In the genomic region with DNA sequence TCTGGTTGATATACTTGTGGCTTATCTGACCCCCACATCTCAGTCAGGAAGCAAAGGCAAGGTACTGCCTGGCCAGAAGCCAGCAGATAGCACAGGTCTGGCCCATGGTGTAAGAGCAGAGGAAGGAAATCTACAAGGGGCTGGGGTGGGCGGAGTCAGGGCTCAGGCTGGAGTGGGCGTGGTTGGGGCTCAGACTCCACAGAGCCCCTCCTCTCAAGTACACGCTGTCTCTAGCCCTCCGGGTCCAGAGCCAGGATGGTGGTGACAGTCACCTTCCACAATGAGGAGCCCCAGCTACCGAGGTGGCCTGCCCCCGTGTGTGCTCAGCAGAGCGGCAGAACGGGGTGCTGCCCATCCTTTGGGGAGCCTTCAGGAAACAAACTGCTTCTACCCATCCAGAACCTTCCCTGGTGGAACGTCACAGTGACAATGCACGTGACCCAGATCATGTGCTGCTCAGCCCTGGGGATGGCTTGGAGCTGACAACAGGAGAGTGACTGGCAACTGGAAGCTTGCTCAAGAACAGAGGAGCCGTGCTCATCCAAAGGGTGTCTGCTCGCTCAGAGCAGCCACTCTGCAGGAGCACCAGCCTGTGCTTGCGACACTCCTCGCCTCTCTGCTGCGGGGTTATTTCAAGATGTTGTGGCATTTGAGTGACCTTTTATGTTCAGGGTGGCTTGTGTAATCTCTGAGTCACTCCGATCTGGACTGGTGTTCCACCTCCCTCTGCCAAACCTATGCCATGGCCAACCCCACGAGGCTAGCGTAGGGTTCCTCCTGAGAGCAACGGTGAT, we compare ENCODE assay signal across 9 mouse cellular contexts. TPM values are rescaled to one million over a fixed set of nuclear protein-coding genes. Genes with fewer than 3 reads are reported as not detected.
DNase-seq lines count a peak whose midpoint lies in the region; ATAC-seq and TF ChIP-seq lines count a peak whose summit lies in the region.
"Had no signal": no experiment of that assay in that cellular context is flagged by ENCODE, and none has a peak within 500 bp of the region (broad histone marks: within the 10 kb centered on the region; RNA-seq: fewer than 3 reads in every experiment).

No protein-coding gene starts in this region.

- H3K9me3 ChIP-seq in forebrain, postnatal 0 days (ENCODE audit: low read length), result no peaks in the 10 kb centered on the region
- H3K9me3 ChIP-seq in hindbrain, embryonic 14.5 days (ENCODE audit: control insufficient read depth, low read length), result no peaks in the 10 kb centered on the region
- no peaks in the 10 kb centered on the region for H3K9me3 ChIP-seq in liver, embryonic 12.5 days (replicated peaks)

- WGBS in forebrain, postnatal 0 days, result 34% methylated on average over 19 of the region's 19 CpGs
- 36% methylated on average over 19 of the region's 19 CpGs for WGBS in hindbrain, embryonic 14.5 days
- WGBS in liver, embryonic 12.5 days (ENCODE audit: insufficient replicate concordance), result 11% methylated on average over 19 of the region's 19 CpGs

- peak; percentile 65 for DNase-seq in right cerebral cortex, adult 18-20 months
- no peak for DNase-seq in right cerebral cortex, postnatal 10 days (ENCODE audit: low spot score in 2 of 2)
- DNase-seq in adrenal gland, postnatal 36 days, result peak; percentile 82 to 84
- DNase-seq in forebrain, postnatal 0 days, result peak; percentile 76
- no peak for DNase-seq in hindbrain, embryonic 14.5 days (ENCODE audit: low spot score)
- peak; percentile 87 for DNase-seq in thymus, postnatal 4 days

- H3K27ac ChIP-seq in forebrain, postnatal 0 days (ENCODE audit: low read depth, low read length), result 0 out of 2 replicates have a peak overlapping the region, but pooled peaks have one; percentile 21
- H3K27ac ChIP-seq in hindbrain, embryonic 14.5 days, result no peak overlapping the region
- H3K27ac ChIP-seq in liver, embryonic 12.5 days, result peak overlapping the region; percentile 70

- no peaks in the 10 kb centered on the region for H3K4me1 ChIP-seq in forebrain, postnatal 0 days (ENCODE audit: insufficient read depth)
- peaks cover 6% of the 10 kb centered on the region for H3K4me1 ChIP-seq in hindbrain, embryonic 14.5 days (replicated peaks; ENCODE audit: control insufficient read depth, insufficient read depth, low read length)
- peaks cover 76% of the 10 kb centered on the region for H3K4me1 ChIP-seq in liver, embryonic 12.5 days

- peak overlapping the region; percentile 20 for H3K4me3 ChIP-seq in forebrain, postnatal 0 days (ENCODE audit: low read depth, low read length)
- H3K4me3 ChIP-seq in hindbrain, embryonic 14.5 days (replicated peaks; ENCODE audit: low read length), result no peak overlapping the region
- peak overlapping the region; percentile 33 for H3K4me3 ChIP-seq in liver, embryonic 12.5 days
- H3K4me3 ChIP-seq: erythroblast, embryonic 14.5 days had no signal

- H3K4me2 ChIP-seq in forebrain, postnatal 0 days (ENCODE audit: low read depth), result peak overlapping the region; percentile 45
- peak overlapping the region; percentile 44 for H3K4me2 ChIP-seq in hindbrain, embryonic 14.5 days (replicated peaks)
- peak overlapping the region; percentile 64 for H3K4me2 ChIP-seq in liver, embryonic 12.5 days

- no peak for TF ChIP-seq CTCF in forebrain, postnatal 0 days (IDR thresholded peaks at IDR 0.05; ENCODE audit: low read depth)

- ATAC-seq in forebrain, postnatal 0 days, result peak; percentile 92
- peak; percentile 68 for ATAC-seq in hindbrain, embryonic 14.5 days (ENCODE audit: low FRiP score)
- peak; percentile 75 for ATAC-seq in liver, embryonic 12.5 days
- ATAC-seq in monocyte, adult 5-6 weeks (replicated peaks; ENCODE audit: insufficient number of reproducible peaks, low FRiP score, low TSS enrichment, poor library complexity, severe bottlenecking), result peak; percentile 68

- H3K9ac ChIP-seq in forebrain, postnatal 0 days, result peak overlapping the region; percentile 29
- H3K9ac ChIP-seq in hindbrain, embryonic 14.5 days, result no peak overlapping the region
- peak overlapping the region; percentile 18; the same call in 1 of the 2 replicates for H3K9ac ChIP-seq in liver, embryonic 12.5 days

- H3K27me3 ChIP-seq in forebrain, postnatal 0 days (ENCODE audit: insufficient read depth, low read length), result no peaks in the 10 kb centered on the region
- H3K27me3 ChIP-seq in hindbrain, embryonic 14.5 days (ENCODE audit: control insufficient read depth, insufficient read depth, low read length), result no peaks in the 10 kb centered on the region
- no peaks in the 10 kb centered on the region for H3K27me3 ChIP-seq in liver, embryonic 12.5 days (replicated peaks)

- no peaks in the 10 kb centered on the region for H3K36me3 ChIP-seq in forebrain, postnatal 0 days (ENCODE audit: insufficient read depth)
- no peaks in the 10 kb centered on the region for H3K36me3 ChIP-seq in hindbrain, embryonic 14.5 days (replicated peaks; ENCODE audit: control insufficient read depth, insufficient read depth)
- no peaks in the 10 kb centered on the region for H3K36me3 ChIP-seq in liver, embryonic 12.5 days

RNA-seq across cellular contexts. Expression of a gene that starts 9.3 kb away (rescaled TPM):
- total RNA-seq in adrenal gland, postnatal 36 days (2021), result 10 to 100 TPM; 21.8 to 22.7 TPM
- 1.8 and 2.2 TPM in 2 replicates for total RNA-seq in forebrain, postnatal 0 days (2014; rRNA removed)
- 3.4 and 4.7 TPM in 2 replicates for polyA plus RNA-seq in forebrain, postnatal 0 days (2015; fragmentation: Nextera tagmentation; extraction: Ambion mirVana)
- 5.3 and 5.5 TPM in 2 replicates for polyA plus RNA-seq in hindbrain, embryonic 14.5 days (2014; fragmentation: Nextera tagmentation; extraction: Ambion mirVana)
- polyA plus RNA-seq in liver, embryonic 12.5 days (2016; fragmentation: Nextera tagmentation; extraction: Ambion mirVana), result 5.2 and 5.6 TPM in 2 replicates
- 81.5 to 125 TPM (median 102 TPM) in 3 replicates for total RNA-seq in monocyte, adult 5-6 weeks (2017)

RNA-seq across cellular contexts. Expression of a gene that starts 15.4 kb away (rescaled TPM):
- total RNA-seq in adrenal gland, postnatal 36 days (2021), result 10 to 100 TPM; 45.4 to 46.9 TPM
- 28.0 and 31.4 TPM in 2 replicates for total RNA-seq in forebrain, postnatal 0 days (2014; rRNA removed)
- 50.5 and 61.5 TPM in 2 replicates for polyA plus RNA-seq in forebrain, postnatal 0 days (2015; fragmentation: Nextera tagmentation; extraction: Ambion mirVana)
- polyA plus RNA-seq in hindbrain, embryonic 14.5 days (2014; fragmentation: Nextera tagmentation; extraction: Ambion mirVana), result 54.2 and 58.4 TPM in 2 replicates
- 126 and 137 TPM in 2 replicates for polyA plus RNA-seq in liver, embryonic 12.5 days (2016; fragmentation: Nextera tagmentation; extraction: Ambion mirVana)
- total RNA-seq in monocyte, adult 5-6 weeks (2017), result 73.4 to 154 TPM (median 84.8 TPM) in 3 replicates

RNA-seq across cellular contexts. Expression of a gene that starts 40.5 kb away (rescaled TPM):
- total RNA-seq in adrenal gland, postnatal 36 days (2021), result 10 to 100 TPM; 23.3 to 27.7 TPM
- total RNA-seq in forebrain, postnatal 0 days (2014; rRNA removed), result 9.8 and 10.8 TPM in 2 replicates
- 1.1 and 1.2 TPM in 2 replicates for polyA plus RNA-seq in forebrain, postnatal 0 days (2015; fragmentation: Nextera tagmentation; extraction: Ambion mirVana)
- 1.0 and 1.5 TPM in 2 replicates for polyA plus RNA-seq in hindbrain, embryonic 14.5 days (2014; fragmentation: Nextera tagmentation; extraction: Ambion mirVana)
- polyA plus RNA-seq in liver, embryonic 12.5 days (2016; fragmentation: Nextera tagmentation; extraction: Ambion mirVana), result 2.2 and 2.7 TPM in 2 replicates
- 2.1 to 13.1 TPM (median 5.6 TPM) in 3 replicates for total RNA-seq in monocyte, adult 5-6 weeks (2017)

RNA-seq across cellular contexts. Expression of a gene that starts 45.6 kb away (rescaled TPM):
- 100 to 1,000 TPM; 256 to 378 TPM for total RNA-seq in adrenal gland, postnatal 36 days (2021)
- 213 and 215 TPM in 2 replicates for total RNA-seq in forebrain, postnatal 0 days (2014; rRNA removed)
- 117 TPM in 2 replicates for polyA plus RNA-seq in forebrain, postnatal 0 days (2015; fragmentation: Nextera tagmentation; extraction: Ambion mirVana)
- polyA plus RNA-seq in hindbrain, embryonic 14.5 days (2014; fragmentation: Nextera tagmentation; extraction: Ambion mirVana), result 69.2 and 70.3 TPM in 2 replicates
- polyA plus RNA-seq in liver, embryonic 12.5 days (2016; fragmentation: Nextera tagmentation; extraction: Ambion mirVana), result 76.6 and 81.8 TPM in 2 replicates
- 151 to 190 TPM (median 176 TPM) in 3 replicates for total RNA-seq in monocyte, adult 5-6 weeks (2017)

RNA-seq across cellular contexts. Expression of a gene that starts 49.5 kb away (rescaled TPM):
- 1 to 10 TPM; 5.0 to 9.0 TPM for total RNA-seq in adrenal gland, postnatal 36 days (2021)
- 1.0 and 3.5 TPM in 2 replicates for total RNA-seq in forebrain, postnatal 0 days (2014; rRNA removed)
- polyA plus RNA-seq in forebrain, postnatal 0 days (2015; fragmentation: Nextera tagmentation; extraction: Ambion mirVana), result 0.77 and 1.2 TPM in 2 replicates
- 2.2 and 4.7 TPM in 2 replicates for polyA plus RNA-seq in hindbrain, embryonic 14.5 days (2014; fragmentation: Nextera tagmentation; extraction: Ambion mirVana)
- polyA plus RNA-seq in liver, embryonic 12.5 days (2016; fragmentation: Nextera tagmentation; extraction: Ambion mirVana), result 1.0 and 1.2 TPM in 2 replicates
- total RNA-seq in monocyte, adult 5-6 weeks (2017), result 4.3 to 8.3 TPM (median 5.6 TPM) in 3 replicates

Comparison
In these comparisons a context has a peak if more than half of its experiments do, and no peak if none do; other contexts are left out.
1. DNase-seq: peak in right cerebral cortex, adult 18-20 months (single experiment), adrenal gland, postnatal 36 days (2 of 2), forebrain, postnatal 0 days (single experiment) and thymus, postnatal 4 days (single experiment); none in right cerebral cortex, postnatal 10 days (0 of 2) and hindbrain, embryonic 14.5 days (single experiment).
2. Peak in every context shown above with its lines, with median percentiles within 50 percentile points of each other: ATAC-seq and H3K4me2 ChIP-seq.